Mouse (Mus musculus) testis, adult 2 months (tissue): Measurements from ENCODE around the gene Mettl1.

Experiments used
- CTCF ChIP-seq: fragments of 200-500 bp; IDR thresholded peaks from 2 replicates; pipeline ENCODE4 v1.5.1; 2012; ENCODE audit warnings: low read depth, mild to moderate bottlenecking, inconsistent platforms, low read length, moderate library complexity; ENCODE audit not compliant: control insufficient read depth, insufficient read depth, insufficient replicate concordance
- POLR2A ChIP-seq: fragments of 200-500 bp; IDR thresholded peaks from 2 replicates; pipeline ENCODE4 v1.6.1; 2012; ENCODE audit warnings: low read depth, mild to moderate bottlenecking, inconsistent platforms, low read length, moderate library complexity; ENCODE audit not compliant: control insufficient read depth

GRCm38 (mm10) chr10:127075651-127076050 is 34.4 kb downstream of the Mettl1 start:
- TF ChIP-seq CTCF (no peak), POLR2A (no peak)
